Mouse (Mus musculus) gastrocnemius, postnatal 25 days (tissue): ENCODE data around the gene Gm49383. TPM values are rescaled to one million over a fixed set of nuclear protein-coding genes. Genes with fewer than 3 reads are reported as not detected.
"Not testable (repeated sequence)": the region's sequence is repeated elsewhere in the genome, so short reads cannot be mapped to it uniquely, and the experiment has no call there.

Source experiments
- DNase-seq: peaks from one replicate; pipeline ENCODE4 v3.0.0; 2022
- total RNA-seq, 2 experiments: library from RNA; stranded (reverse); gene quantifications; 1 replicate in 1 of 2; 2 replicates in 1 of 2; pipeline ENCODE4 v1.2.3; 2021

The Gm49383 gene
- total RNA-seq, 2 experiments from 2014 or later = 1.7 to 1.8 TPM

GRCm38 (mm10) chr12:69198985-69199384 lies 2.1 kb upstream of the Gm49383 start:
- no peak for DNase-seq

GRCm38 (mm10) chr12:69198164-69198535 lies 1.2 kb upstream of the Gm49383 start, which contains the start of gene Dnaaf2:
Gene Dnaaf2, minus strand, starts transcription at chr12:69198429.
- DNase-seq = no peak

GRCm38 (mm10) chr12:69197378-69198163 lies 667 bp upstream of the Gm49383 start:
- DNase-seq = peak; percentile 36

GRCm38 (mm10) chr12:69192637-69193036 lies 4.3 kb downstream of the Gm49383 start:
- no peak for DNase-seq

GRCm38 (mm10) chr12:69191396-69191795 lies 5.5 kb downstream of the Gm49383 start:
- no peak for DNase-seq

- DNase-seq = no peak
These were observed 6.4 kb downstream of the Gm49383 start for GRCm38 (mm10) chr12:69190522-69190921.

GRCm38 (mm10) chr12:69190074-69190473 lies 6.8 kb downstream of the Gm49383 start:
- no peak for DNase-seq

GRCm38 (mm10) chr12:69186811-69187471 lies 10.0 kb downstream of the Gm49383 start:
- DNase-seq = no peak

- no peak for DNase-seq
These were observed 11.5 kb downstream of the Gm49383 start for GRCm38 (mm10) chr12:69185371-69185770.

GRCm38 (mm10) chr12:69184342-69185295 lies 12.3 kb downstream of the Gm49383 start:
- DNase-seq = peak; percentile 62

GRCm38 (mm10) chr12:69183583-69184308 lies 13.2 kb downstream of the Gm49383 start, which contains the start of the genes Rpl36al and Mgat2:
Gene Rpl36al, minus strand, starts transcription at chr12:69184083.
Gene Mgat2, plus strand, starts transcription at chr12:69184157.
- peak; percentile 98 for DNase-seq

GRCm38 (mm10) chr12:69181800-69182199 lies 15.1 kb downstream of the Gm49383 start:
- no peak for DNase-seq

- DNase-seq = no peak
These were observed 17.5 kb downstream of the Gm49383 start for GRCm38 (mm10) chr12:69179371-69179770.

GRCm38 (mm10) chr12:69177526-69177925 lies 19.4 kb downstream of the Gm49383 start:
- DNase-seq = no peak

GRCm38 (mm10) chr12:69175975-69176374 lies 20.9 kb downstream of the Gm49383 start:
- no peak for DNase-seq

- no peak for DNase-seq
These were observed 25.6 kb downstream of the Gm49383 start for GRCm38 (mm10) chr12:69171307-69171706.

GRCm38 (mm10) chr12:69168461-69169106 lies 28.3 kb downstream of the Gm49383 start, which contains the start of gene Lrr1:
Gene Lrr1, plus strand, starts transcription at chr12:69168814.
- DNase-seq = peak; percentile 80

GRCm38 (mm10) chr12:69167656-69168460 lies 29.0 kb downstream of the Gm49383 start:
- DNase-seq = no peak

GRCm38 (mm10) chr12:69166861-69167581 lies 29.9 kb downstream of the Gm49383 start:
- DNase-seq = not testable (repeated sequence)
